Mouse (Mus musculus): Measurements from ENCODE around the gene Tssk4. TPM values are rescaled to one million over a fixed set of nuclear protein-coding genes. Genes with fewer than 3 reads are reported as not detected.
A peak's percentile ranks its signal among the peaks of the same experiment; 100 is the strongest.

Gene Tssk4
- polyA plus RNA-seq (2015; fragmentation: Nextera tagmentation; extraction: Ambion mirVana) = 0.92 and 1.0 TPM in 2 replicates

DNA sequence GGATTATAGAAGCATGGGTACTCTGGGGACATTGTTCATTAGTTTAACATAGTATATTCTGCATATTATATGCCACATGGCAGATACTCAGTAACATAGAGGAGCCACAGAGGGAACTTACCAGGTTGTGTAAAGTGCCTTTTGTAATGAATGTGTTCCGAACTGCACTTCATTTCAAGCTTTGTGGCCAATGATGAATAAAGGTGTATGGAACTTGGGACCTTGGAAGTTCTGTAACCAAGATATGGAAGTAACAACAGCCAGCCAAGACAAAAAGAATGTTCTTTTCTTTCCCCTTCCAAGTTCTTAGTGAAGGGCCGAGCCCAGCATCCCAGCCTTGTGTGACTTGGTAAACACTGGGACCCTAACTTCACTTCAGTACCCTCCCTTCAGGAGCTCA lies at the start of gene Tssk4:
Gene Tssk4, plus strand, starts transcription at position 301 of the 400 bp plus-strand sequence.
- ATAC-seq (replicated peaks; ENCODE audit: low FRiP score) = no peak
- H3K36me3 ChIP-seq = peaks cover 11% of the 10 kb centered on the region
- no peak within 1 kb of the TSS for H3K27ac ChIP-seq
- H3K4me1 ChIP-seq = peaks cover 5% of the 10 kb centered on the region
- 93% methylated on average over 2 of the region's 2 CpGs for WGBS
- H3K9me3 ChIP-seq (replicated peaks) = no peaks in the 10 kb centered on the region
- no peak within 1 kb of the TSS for H3K4me3 ChIP-seq (replicated peaks)
- no peak within 1 kb of the TSS for H3K9ac ChIP-seq
- H3K4me2 ChIP-seq = no peak within 1 kb of the TSS
- no peaks in the 10 kb centered on the region for H3K27me3 ChIP-seq

DNA sequence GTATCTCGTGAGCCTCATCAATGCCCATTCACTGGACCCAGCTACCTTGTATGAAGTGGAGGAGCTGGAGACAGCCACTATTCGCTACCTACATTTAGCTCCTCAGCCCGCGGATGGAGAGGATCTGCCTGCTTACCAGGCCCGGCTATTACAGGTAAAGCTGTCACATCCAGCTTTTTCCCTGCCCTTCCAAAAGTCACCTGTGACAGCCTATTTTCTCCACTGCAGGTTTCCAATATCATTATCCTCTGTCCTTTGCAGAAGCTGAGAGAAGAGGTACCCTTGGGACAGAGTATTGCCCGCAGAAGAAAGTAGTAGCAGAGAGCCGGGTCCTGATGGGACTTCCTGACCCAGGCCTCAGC lies 46.7 kb upstream of the Tssk4 start, which contains the start of gene Irf9:
Gene Irf9, plus strand, starts transcription at position 301 of the 362 bp plus-strand sequence.
- Histone ChIP-seq H3K4me2 (peak within 1 kb of the TSS; percentile 69), H3K9ac (peak within 1 kb of the TSS; percentile 41), H3K27ac (peak within 1 kb of the TSS; percentile 92), H3K4me3 (replicated peaks) (peak within 1 kb of the TSS; percentile 49), H3K36me3 (peaks cover 81% of the 10 kb centered on the region), H3K27me3 (no peaks in the 10 kb centered on the region), H3K4me1 (peaks cover 21% of the 10 kb centered on the region), H3K9me3 (replicated peaks) (no peaks in the 10 kb centered on the region)
- WGBS = 72% methylated on average over 7 of the region's 7 CpGs
- ATAC-seq (replicated peaks; ENCODE audit: low FRiP score) = peak; percentile 4; the same call in 1 of the 2 replicates

DNA sequence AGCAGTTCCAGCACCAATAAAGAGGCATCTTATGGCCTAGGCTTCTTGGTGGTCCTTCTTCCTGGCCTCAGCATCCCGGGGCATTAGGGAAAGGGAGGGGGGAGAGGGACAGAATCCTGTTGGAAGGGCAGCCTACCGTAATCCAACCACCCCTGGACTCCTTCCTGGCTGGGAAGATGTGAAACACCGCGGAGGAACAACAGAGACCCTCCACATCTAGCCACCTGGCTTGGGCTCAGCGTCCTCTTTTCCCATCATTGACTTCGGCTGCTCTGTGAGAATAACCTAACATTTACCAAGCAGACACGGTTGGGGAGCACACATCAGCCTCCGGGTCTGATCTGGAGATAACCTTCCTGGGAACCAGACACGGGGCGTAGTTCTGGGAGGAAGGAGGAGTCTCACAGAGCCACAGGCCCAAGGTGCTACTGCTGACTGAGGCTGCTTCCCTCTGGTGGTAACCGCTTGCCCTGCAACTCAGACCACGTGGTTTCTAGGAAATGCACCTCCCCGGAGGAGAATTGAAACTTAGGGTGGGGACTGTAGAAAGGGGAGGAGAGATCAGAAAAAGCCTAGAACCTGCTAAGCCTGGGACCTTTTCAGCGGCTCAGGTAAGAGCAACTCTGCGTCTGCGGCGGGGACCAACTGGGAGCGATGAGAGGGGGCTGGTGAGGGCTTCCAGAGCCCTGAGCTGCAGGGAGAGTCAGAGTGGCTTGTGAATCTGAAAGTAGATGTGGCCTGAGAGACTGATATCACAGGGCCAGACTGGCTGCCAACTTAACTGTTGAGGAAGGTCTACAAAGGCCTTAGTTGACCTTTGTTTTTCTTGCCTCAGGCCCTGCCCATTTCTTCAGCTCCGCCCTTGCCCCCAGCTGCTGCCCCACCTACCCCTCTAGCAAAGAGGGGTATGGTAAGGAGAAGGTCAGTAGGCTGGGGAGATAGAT lies 46.1 kb upstream of the Tssk4 start:
- Histone ChIP-seq H3K27me3 (no peaks in the 10 kb centered on the region), H3K4me1 (peaks cover 21% of the 10 kb centered on the region), H3K9ac (peak overlapping the region; percentile 41), H3K27ac (peak overlapping the region; percentile 92), H3K9me3 (replicated peaks) (no peaks in the 10 kb centered on the region), H3K36me3 (peaks cover 81% of the 10 kb centered on the region), H3K4me3 (replicated peaks) (peak overlapping the region; percentile 49), H3K4me2 (peak overlapping the region; percentile 69)
- peak; percentile 93 for ATAC-seq (replicated peaks; ENCODE audit: low FRiP score)
- WGBS = 16% methylated on average over 19 of the region's 19 CpGs

DNA sequence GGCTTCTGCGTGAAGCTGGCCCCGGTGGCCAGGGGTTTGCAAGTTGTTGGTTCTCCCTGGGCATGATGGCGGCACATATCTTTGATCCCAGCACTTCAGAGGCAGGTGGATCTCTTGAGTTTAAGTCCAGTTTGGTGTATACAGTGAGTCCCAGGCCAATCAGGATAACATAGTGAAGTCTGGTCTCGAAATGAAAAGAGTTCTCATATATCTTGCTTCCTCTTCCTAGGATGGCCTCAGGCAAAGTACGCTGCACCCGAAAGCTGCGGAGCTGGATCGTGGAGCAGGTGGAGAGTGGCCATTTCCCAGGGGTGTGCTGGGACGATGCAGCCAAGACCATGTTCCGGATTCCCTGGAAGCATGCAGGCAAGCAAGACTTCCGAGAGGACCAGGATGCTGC lies 45.2 kb upstream of the Tssk4 start:
- Histone ChIP-seq H3K27ac (peak overlapping the region; percentile 92; the same call in 1 of the 2 replicates), H3K4me1 (peaks cover 21% of the 10 kb centered on the region), H3K4me3 (replicated peaks) (peak overlapping the region; percentile 49), H3K27me3 (no peaks in the 10 kb centered on the region), H3K9ac (no peak overlapping the region), H3K36me3 (peaks cover 81% of the 10 kb centered on the region), H3K9me3 (replicated peaks) (no peaks in the 10 kb centered on the region), H3K4me2 (peak overlapping the region; percentile 69)
- WGBS = 86% methylated on average over 11 of the region's 11 CpGs
- ATAC-seq (replicated peaks; ENCODE audit: low FRiP score) = no peak

DNA sequence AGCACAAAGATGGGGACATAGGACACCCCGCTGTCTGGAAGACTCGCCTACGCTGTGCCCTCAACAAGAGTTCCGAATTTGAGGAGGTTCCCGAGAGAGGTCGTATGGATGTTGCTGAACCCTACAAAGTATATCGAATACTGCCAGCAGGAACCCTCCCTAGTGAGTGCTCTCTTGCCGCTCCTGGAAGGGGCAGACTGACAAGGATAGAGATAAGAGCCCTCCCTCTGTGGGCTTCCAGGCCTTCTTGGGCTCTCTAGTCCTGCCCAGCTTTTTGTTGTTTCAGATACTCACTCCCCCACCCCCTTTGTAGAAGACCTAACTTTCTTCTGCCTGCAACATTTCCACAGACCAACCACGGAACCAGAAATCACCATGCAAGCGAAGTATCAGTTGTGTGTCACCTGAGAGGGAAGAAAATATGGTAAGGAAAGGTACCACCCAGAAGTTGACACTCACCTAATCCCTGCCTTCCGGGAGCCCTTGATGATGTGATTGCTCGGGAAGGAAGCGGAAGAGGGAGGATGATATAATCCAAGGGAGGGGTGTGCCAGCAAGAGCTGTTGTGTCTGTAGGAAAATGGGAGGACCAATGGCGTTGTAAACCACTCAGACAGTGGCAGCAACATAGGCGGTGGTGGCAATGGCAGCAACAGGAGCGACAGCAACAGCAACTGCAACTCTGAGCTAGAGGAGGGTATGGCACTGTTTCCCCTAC lies 44.1 kb upstream of the Tssk4 start:
- no peaks in the 10 kb centered on the region for H3K27me3 ChIP-seq
- 91% methylated on average over 16 of the region's 16 CpGs for WGBS
- peaks cover 21% of the 10 kb centered on the region for H3K4me1 ChIP-seq
- no peaks in the 10 kb centered on the region for H3K9me3 ChIP-seq (replicated peaks)
- no peak overlapping the region for H3K9ac ChIP-seq
- peaks cover 78% of the 10 kb centered on the region for H3K36me3 ChIP-seq
- ATAC-seq (replicated peaks; ENCODE audit: low FRiP score) = no peak
- H3K4me3 ChIP-seq (replicated peaks) = no peak overlapping the region
- H3K4me2 ChIP-seq = no peak overlapping the region
- no peak overlapping the region for H3K27ac ChIP-seq

DNA sequence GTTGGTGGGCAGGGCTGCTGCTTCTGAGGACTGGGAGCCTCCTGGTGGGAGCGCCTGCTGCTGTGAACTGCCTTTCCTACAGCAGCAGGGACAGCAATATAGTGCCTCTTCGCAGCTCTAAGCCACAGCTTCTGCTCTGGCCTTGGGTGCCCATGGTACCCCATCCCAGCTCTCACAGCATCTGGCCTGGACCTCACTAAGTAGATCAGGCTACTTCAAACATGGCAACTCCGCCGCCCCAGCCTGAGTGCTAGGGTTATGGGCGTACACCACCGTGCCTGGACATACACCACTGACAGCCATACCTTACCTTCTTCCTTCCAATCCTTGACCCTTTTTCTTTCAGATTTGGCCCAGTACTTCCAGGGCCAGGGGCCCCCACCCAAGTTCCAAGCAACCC lies 41.6 kb upstream of the Tssk4 start:
- 96% methylated on average over 6 of the region's 6 CpGs for WGBS

DNA sequence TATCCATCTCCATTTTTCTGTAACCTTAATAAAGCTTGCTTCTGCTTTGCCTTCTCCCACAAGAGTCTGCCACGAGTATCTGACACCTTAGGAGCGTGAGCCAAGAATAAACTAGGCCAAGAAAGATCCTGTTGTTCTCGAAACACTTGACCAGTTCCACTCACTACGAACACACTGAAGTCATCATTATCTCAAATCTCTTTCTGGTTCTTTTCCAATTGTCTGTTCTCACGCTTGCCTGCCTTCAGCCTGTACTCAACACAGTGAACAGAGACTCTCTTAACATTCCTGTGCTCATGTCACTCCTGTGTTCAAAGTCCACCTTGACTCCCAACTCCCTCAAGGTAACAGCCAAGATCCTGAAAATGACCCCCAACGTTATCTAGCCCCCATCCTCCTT lies 36.6 kb upstream of the Tssk4 start:
- no peaks in the 10 kb centered on the region for H3K27me3 ChIP-seq
- 59% methylated on average over 6 of the region's 6 CpGs for WGBS
- no peak overlapping the region for H3K4me2 ChIP-seq
- H3K9ac ChIP-seq = no peak overlapping the region
- peaks cover 6% of the 10 kb centered on the region; the same call in 1 of the 2 replicates for H3K4me1 ChIP-seq
- no peaks in the 10 kb centered on the region for H3K9me3 ChIP-seq (replicated peaks)
- no peak overlapping the region for H3K4me3 ChIP-seq (replicated peaks)
- peaks cover 22% of the 10 kb centered on the region for H3K36me3 ChIP-seq
- no peak for ATAC-seq (replicated peaks; ENCODE audit: low FRiP score)
- H3K27ac ChIP-seq = no peak overlapping the region

More for the DNA sequence above, 41.6 kb upstream of the Tssk4 start:
- Histone ChIP-seq H3K27me3 (no peaks in the 10 kb centered on the region), H3K4me2 (no peak overlapping the region), H3K4me1 (peaks cover 16% of the 10 kb centered on the region), H3K4me3 (replicated peaks) (no peak overlapping the region), H3K9ac (no peak overlapping the region), H3K9me3 (replicated peaks) (no peaks in the 10 kb centered on the region), H3K27ac (no peak overlapping the region), H3K36me3 (peaks cover 54% of the 10 kb centered on the region)
- ATAC-seq (replicated peaks; ENCODE audit: low FRiP score) = no peak

DNA sequence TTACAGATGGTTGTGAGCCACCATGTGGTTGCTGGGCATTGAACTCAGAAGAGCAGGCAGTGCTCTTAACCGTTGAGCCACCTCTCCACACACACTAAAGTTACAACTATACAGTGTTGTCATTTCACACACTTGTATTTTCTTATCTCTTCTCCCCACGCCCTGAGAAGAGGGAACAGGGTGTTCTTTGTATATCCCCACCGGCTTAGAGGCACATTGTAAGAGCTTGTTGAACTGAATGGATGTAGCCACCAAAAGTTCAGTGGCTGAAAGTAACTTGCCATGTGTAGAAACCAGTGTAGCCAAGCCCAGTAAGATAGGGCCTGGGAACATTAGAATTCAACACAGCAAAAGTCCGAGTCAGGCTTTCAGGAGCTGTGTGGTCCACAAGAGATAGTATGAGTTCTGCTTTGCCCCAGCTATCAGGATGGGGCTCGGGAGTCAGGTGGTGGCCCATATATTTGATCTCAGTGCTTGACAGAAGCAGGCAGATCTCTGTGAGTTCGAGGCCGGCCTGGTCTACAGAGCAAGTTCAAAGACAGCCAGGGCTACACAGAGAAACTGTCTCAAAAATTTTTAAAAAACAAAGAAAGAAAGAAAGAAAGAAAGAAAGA lies 35.3 kb upstream of the Tssk4 start:
- WGBS = 83% methylated on average over 7 of the region's 7 CpGs
- Histone ChIP-seq H3K4me2 (no peak overlapping the region), H3K36me3 (peaks cover 9% of the 10 kb centered on the region), H3K4me1 (peaks cover 12% of the 10 kb centered on the region), H3K9ac (no peak overlapping the region), H3K4me3 (replicated peaks) (no peak overlapping the region), H3K9me3 (replicated peaks) (no peaks in the 10 kb centered on the region), H3K27ac (no peak overlapping the region), H3K27me3 (no peaks in the 10 kb centered on the region)
- ATAC-seq (replicated peaks; ENCODE audit: low FRiP score) = no peak

DNA sequence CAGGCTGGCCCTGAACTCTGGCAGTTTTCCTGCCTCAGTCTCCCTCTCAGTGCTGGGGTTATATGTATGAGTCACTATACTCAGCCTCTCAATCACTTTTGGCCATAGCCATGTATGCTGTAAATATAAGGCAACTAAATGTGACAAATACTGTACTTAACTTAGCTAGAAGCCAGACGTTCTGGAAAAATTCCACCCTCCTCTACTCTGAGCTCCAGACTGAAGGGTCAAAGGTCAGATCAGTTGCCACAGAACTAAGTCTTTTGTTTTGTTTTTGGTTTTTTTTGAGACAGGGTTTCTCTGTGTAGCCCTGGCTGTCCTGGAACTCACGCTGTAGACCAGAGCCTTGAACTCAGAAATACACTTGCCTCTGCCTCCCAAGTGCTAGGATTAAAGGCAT lies 34.1 kb upstream of the Tssk4 start:
- no peak overlapping the region for H3K4me3 ChIP-seq (replicated peaks)
- 0 out of 2 replicates have a peak, but pooled peaks cover under 1% of the 10 kb centered on the region for H3K36me3 ChIP-seq
- WGBS = 44% methylated on average over 2 of the region's 2 CpGs
- H3K4me1 ChIP-seq = peaks cover 12% of the 10 kb centered on the region
- no peak for ATAC-seq (replicated peaks; ENCODE audit: low FRiP score)
- no peak overlapping the region for H3K9ac ChIP-seq
- no peaks in the 10 kb centered on the region for H3K9me3 ChIP-seq (replicated peaks)
- H3K27me3 ChIP-seq = no peaks in the 10 kb centered on the region
- H3K27ac ChIP-seq = no peak overlapping the region
- no peak overlapping the region for H3K4me2 ChIP-seq

DNA sequence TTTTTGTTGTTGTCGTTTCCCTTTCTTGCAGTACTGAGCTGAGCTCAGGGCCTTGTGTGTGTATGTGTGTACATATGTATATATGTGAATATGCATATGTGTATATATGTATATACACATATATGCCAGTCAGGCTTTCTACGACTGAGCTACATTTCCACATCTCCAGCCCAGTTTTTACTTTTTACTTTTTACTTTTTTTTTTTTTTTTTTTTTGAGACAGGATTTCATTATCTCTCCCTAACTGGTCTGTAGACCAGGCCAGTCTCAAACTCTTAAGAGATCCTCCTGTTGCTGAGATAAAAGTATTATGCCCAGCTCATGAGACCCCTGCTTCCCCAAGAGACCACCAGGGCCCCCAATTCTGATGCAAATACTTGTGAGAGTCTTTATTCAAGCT lies 33.1 kb upstream of the Tssk4 start:
- Histone ChIP-seq H3K27ac (0 out of 2 replicates have a peak overlapping the region, but pooled peaks have one; percentile 41), H3K4me2 (no peak overlapping the region), H3K4me1 (peaks cover 12% of the 10 kb centered on the region), H3K27me3 (no peaks in the 10 kb centered on the region), H3K36me3 (no peaks in the 10 kb centered on the region), H3K9ac (no peak overlapping the region), H3K9me3 (replicated peaks) (no peaks in the 10 kb centered on the region), H3K4me3 (replicated peaks) (no peak overlapping the region)
- no peak for ATAC-seq (replicated peaks; ENCODE audit: low FRiP score)
- 75% methylated on average over 2 of the region's 2 CpGs for WGBS

DNA sequence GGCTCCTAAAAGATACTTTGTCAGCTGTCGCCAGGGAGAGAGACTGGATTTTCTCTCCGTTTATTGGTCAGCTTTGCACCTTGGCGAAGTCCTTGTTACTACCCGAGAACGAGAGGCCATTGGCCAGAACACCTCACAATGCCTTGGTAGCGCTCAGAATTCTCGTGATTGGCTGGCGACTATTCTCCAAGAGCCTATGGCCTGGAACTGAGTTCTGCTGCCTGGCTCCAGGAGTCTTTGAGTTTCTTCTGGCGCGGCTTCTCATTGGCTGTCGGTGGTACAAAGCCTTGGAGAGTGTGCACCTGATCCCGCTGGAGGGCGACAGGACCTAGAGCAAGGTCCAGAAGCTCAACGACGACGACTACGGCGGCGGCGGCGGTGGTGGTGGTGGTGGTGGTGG lies 32.2 kb upstream of the Tssk4 start, which contains the start of gene Rec8:
Gene Rec8, plus strand, starts transcription at position 216 of the 400 bp plus-strand sequence.
- Histone ChIP-seq H3K36me3 (peaks cover 6% of the 10 kb centered on the region; the same call in 1 of the 2 replicates), H3K27me3 (no peaks in the 10 kb centered on the region), H3K4me3 (replicated peaks) (peak within 1 kb of the TSS; percentile 43), H3K27ac (peak within 1 kb of the TSS; percentile 45; the same call in 1 of the 2 replicates), H3K4me2 (peak within 1 kb of the TSS; percentile 61), H3K9ac (peak within 1 kb of the TSS; percentile 24; the same call in 1 of the 2 replicates), H3K9me3 (replicated peaks) (no peaks in the 10 kb centered on the region), H3K4me1 (peaks cover 12% of the 10 kb centered on the region)
- peak; percentile 88 for ATAC-seq (replicated peaks; ENCODE audit: low FRiP score)
- WGBS = 22% methylated on average over 21 of the region's 21 CpGs

Measured in kidney, embryonic 15.5 days (tissue).